Mouse (Mus musculus): Measurements from ENCODE around the gene Lonp1.
"Not testable (repeated sequence)": the region's sequence is repeated elsewhere in the genome, so short reads cannot be mapped to it uniquely, and the experiment has no call there.

Lonp1 gene

GRCm38 (mm10) chr17:56625495-56625894 is 1.2 kb downstream of the Lonp1 start:
- no peak for DNase-seq (ENCODE audit: low read depth, low spot score)

- DNase-seq (ENCODE audit: low read depth, low spot score): no peak
Observed at GRCm38 (mm10) chr17:56617628-56618027, 9.1 kb downstream of the Lonp1 start.

GRCm38 (mm10) chr17:56616725-56617124 is 10.0 kb downstream of the Lonp1 start:
- DNase-seq (ENCODE audit: low read depth, low spot score): no peak

GRCm38 (mm10) chr17:56615792-56616191 is 10.9 kb downstream of the Lonp1 start:
- peak; percentile 14 for DNase-seq (ENCODE audit: low read depth, low spot score)

- DNase-seq (ENCODE audit: low read depth, low spot score): peak; percentile 45
Observed at GRCm38 (mm10) chr17:56615136-56615784, 11.4 kb downstream of the Lonp1 start.

DNA sequence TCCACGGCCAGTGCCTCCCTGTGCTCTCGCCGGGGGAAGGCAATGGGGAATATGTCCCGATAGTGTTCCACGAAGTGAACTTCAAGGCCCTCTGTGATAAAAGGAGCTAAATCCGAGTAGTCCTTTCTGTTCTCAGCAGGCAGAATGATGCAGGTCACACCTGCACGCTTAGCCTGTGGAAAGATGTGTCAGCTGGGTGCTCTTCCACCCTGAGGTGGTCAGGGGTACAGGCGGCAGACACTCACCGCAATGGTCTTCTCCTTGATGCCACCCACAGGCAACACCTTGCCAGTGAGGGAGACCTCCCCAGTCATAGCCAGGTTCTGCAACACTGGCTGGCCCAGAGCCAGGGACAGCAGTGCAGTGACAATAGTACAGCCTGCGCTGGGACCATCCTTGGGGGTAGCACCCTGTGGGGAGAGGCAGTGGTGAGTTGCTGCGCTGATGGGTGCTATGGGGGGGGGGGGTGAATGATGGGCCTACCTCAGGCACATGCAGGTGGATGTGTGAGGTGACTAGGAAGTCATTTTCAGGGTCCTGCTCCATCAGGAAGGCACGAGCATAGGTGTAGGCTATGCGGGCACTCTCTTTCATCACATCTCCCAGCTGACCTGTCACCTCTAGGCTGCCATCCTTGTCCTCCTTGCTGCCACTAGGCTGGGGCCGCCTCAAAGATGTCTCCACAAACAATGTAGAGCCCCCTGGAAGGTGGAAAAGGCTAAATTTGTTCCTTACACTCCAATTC is 12.1 kb downstream of the Lonp1 start:
- peak; percentile 32 for DNase-seq (ENCODE audit: low read depth, low spot score)

DNA sequence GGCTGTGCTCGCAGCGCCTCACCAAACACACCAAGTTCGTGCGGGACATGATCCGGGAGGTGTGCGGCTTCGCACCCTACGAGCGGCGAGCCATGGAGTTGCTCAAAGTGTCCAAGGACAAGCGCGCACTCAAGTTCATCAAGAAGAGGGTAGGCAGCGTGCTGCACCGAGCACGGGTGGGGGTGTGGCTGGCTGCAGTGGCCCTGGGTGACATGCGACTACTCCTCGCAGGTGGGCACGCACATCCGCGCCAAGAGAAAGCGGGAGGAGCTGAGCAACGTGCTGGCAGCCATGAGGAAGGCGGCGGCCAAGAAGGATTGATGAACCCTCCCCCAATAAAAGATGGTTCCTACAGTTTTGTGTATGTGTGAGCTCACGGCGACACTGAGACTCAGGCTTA is 12.8 kb downstream of the Lonp1 start:
- DNase-seq (ENCODE audit: low read depth, low spot score): peak; percentile 63

DNA sequence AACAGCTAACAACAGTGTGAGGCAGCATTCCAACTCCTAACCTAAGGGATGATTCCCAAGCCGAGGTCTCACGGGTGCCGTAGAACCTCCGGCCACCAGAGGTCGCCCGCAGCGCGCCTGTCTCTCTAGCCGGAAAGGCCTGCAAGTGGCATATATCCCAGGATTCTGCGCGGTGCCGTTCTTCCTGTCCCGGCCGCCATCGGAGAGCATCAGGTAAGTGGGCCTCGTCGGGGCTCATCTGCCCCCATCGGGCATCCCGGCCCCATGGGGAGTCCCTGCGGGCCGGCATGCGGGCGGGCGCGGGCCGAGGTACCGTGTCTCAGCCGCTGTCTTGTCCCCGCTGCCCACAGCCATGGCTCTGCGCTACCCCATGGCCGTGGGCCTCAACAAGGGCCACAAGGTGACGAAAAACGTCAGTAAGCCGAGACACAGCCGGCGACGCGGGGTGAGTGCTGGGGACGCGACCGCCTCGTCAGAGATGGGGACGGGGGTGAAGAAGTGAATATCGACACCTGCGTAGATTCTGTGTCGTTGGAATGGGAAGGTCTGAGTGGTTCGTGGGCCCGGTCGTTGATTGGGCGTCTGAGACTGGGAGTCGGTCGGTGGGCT is 13.3 kb downstream of the Lonp1 start, which contains the start of gene Rpl36:
Gene Rpl36 (plus strand): TSS at position 181 of the 609 bp plus-strand sequence.
- peak; percentile 95 for DNase-seq (ENCODE audit: low read depth, low spot score)

DNA sequence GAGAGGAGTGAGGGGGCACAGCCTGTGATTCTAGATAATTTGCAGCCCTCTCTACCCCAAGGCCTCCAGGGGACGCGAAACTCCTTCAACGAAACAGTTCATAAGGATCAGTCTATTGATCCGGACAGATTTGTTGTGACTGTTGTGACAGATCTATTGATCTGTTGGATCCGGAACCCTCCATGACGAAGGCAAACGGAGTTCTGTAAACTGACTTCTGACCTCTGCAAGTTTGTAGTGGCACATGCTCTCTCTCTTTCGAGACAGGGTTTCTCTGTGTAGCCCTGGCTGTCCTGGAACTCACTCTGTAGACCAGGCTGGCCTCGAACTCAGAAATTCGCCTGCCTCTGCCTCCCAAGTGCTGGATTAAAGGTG is 14.1 kb downstream of the Lonp1 start:
- DNase-seq (ENCODE audit: low read depth, low spot score): not testable (repeated sequence)

GRCm38 (mm10) chr17:56611861-56612564 is 14.7 kb downstream of the Lonp1 start:
- peak; percentile 97 for DNase-seq (ENCODE audit: low read depth, low spot score)

GRCm38 (mm10) chr17:56611323-56611722 is 15.4 kb downstream of the Lonp1 start:
- no peak for DNase-seq (ENCODE audit: low read depth, low spot score)

GRCm38 (mm10) chr17:56609452-56610171 is 17.1 kb downstream of the Lonp1 start, which contains the start of gene 2410015M20Rik:
Gene 2410015M20Rik (minus strand): TSS chr17:56609771.
- DNase-seq (ENCODE audit: low read depth, low spot score): peak; percentile 98

DNA sequence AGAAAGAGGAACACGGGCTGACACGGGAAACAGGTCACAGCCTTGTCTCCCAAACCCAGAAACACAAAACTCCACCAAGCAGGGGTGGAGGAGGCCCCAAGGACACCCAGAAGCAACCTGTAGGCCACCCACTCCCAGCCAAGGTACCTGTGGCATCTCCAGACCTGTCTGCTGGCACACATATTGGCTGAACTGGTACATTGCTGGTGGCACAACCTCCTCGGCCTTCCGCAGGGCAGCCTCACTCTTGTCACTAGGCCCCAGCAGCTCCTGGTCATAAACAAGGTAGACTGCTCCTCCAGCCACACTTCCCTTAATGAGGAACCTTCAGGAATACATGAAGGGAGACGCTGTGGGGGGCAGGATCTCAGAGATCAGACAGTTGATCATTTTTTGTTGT is 18.0 kb downstream of the Lonp1 start:
- DNase-seq (ENCODE audit: low read depth, low spot score): no peak

DNA sequence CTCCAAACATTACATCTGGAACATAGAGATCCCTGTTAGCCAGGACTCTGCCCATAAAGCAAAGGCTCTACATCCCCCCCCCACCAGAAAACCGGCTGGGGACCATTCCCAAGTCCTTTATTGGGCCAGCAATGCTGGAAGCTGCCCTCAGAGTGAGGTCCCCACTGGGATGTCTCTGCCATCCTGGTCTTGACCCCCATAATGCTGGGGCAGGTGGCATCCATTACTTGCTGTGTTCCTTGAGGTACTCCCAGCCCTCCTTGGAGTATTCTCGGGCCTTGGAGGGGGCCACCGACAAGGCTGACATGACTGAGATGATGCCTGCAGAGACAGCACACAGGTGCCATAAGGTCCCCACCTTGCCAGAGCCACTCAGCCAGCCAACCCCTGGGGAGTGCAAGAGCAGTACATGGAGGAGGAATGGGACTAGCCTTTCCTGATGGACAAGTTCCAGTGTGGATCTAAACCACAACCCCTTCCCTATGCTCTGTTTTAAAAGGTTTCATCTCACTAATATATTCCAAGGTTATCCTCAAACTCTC is 19.1 kb downstream of the Lonp1 start:
- no peak for DNase-seq (ENCODE audit: low read depth, low spot score)

GRCm38 (mm10) chr17:56605431-56605830 is 21.3 kb downstream of the Lonp1 start:
- no peak for DNase-seq (ENCODE audit: low read depth, low spot score)

- no peak for DNase-seq (ENCODE audit: low read depth, low spot score)
Observed at GRCm38 (mm10) chr17:56604422-56604821, 22.3 kb downstream of the Lonp1 start.

DNA sequence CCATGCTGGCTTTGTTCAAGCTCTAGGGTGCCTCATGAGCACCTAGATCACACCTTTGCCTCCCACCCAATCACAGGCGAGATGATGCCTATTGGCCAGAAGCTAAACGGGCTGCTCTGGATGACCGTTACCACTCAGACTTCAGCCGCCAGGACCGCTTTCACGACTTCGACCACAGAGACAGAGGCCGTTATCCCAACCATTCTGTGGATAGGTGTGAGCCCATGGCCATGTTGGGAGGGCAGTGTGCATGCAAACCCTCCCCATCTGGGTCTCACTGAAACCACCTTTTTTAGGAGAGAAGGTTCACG is 22.7 kb downstream of the Lonp1 start:
- DNase-seq (ENCODE audit: low read depth, low spot score): no peak

DNA sequence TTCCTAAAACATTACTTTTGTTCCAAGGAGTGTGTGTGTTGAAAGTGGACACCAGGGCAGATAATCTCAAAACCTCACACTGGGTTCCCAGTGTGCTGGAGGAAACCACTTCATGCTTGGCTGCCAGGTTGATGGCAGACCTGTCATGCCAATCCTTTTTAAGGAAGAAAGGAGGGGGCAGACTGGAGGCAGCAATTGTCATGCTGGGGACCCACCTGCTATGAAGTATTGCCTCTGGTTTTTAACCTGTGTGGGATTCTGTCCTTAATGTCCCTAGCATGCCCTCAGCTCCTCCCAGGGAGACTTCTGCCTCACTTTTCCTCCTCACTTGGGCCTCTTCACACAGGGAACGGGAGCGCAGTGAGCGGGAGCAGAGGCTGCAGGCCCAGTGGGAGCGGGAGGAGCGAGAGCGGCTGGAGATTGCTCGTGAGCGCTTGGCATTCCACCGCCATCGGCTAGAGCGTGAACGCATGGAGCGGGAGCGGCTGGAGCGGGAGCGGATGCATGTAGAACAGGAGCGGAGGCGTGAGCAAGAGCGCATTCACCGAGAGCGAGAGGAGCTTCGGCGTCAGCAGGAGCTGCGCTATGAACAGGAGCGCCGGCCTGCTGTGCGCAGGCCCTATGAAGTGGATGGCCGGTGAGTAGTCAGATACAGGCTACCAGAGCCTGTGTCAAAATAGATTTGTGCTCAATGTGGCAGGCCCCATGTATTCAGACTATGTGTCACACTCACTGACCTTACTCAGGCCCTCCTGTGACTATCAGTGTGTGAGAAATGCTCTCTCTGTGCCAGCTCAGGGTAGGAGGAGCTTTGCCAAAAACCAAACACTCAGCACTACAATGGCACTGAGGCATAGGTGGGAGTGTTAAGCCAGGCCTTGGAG is 23.3 kb downstream of the Lonp1 start:
- no peak for DNase-seq (ENCODE audit: low read depth, low spot score)

GRCm38 (mm10) chr17:56593527-56594271 is 33.0 kb downstream of the Lonp1 start:
- no peak for DNase-seq (ENCODE audit: low read depth, low spot score)

- DNase-seq (ENCODE audit: low read depth, low spot score): no peak
Observed at GRCm38 (mm10) chr17:56592553-56592952, 34.1 kb downstream of the Lonp1 start.
